Mouse (Mus musculus) kidney, embryonic 16.5 days (tissue): ENCODE results near the gene Elmsan1. TPM values are rescaled to one million over a fixed set of nuclear protein-coding genes. Genes with fewer than 3 reads are reported as not detected.

Source experiments
- ATAC-seq: fragments of 200-750 bp; cut with Nextera tagmentation; 2 replicates; pipeline ENCODE4 v1.8.0; 2017; ENCODE audit warnings: moderate TSS enrichment; ENCODE audit not compliant: low FRiP score, low TSS enrichment
- H3K27ac ChIP-seq: fragments of 300-500 bp; sonication (generic); 2 replicates; pipeline ENCODE4 v1.5.1; 2014; ENCODE audit warnings: low read length
- H3K27me3 ChIP-seq: fragments of 300-500 bp; sonication (generic); 2 replicates; pipeline ENCODE4 v1.6.1; 2014; ENCODE audit warnings: low read length, control low read depth, mixed read lengths; ENCODE audit not compliant: insufficient read depth
- H3K36me3 ChIP-seq: fragments of 300-500 bp; sonication (generic); 2 replicates; pipeline ENCODE4 v1.6.1; 2014; ENCODE audit warnings: low read length, control low read depth, mixed read lengths; ENCODE audit not compliant: insufficient read depth
- H3K4me1 ChIP-seq: fragments of 300-500 bp; sonication (generic); 2 replicates; pipeline ENCODE4 v1.6.1; 2014; ENCODE audit warnings: low read length, control low read depth, mixed read lengths; ENCODE audit not compliant: insufficient read depth
- H3K4me2 ChIP-seq: fragments of 300-500 bp; sonication (generic); replicated peaks from 2 replicates; pipeline ENCODE4 v1.6.1; 2014; ENCODE audit warnings: low read depth, low read length
- H3K4me3 ChIP-seq: fragments of 300-500 bp; sonication (generic); 2 replicates; pipeline ENCODE4 v1.5.1; 2014; ENCODE audit warnings: mild to moderate bottlenecking, low read length
- H3K9ac ChIP-seq: fragments of 300-500 bp; sonication (generic); replicated peaks from 2 replicates; pipeline ENCODE4 v1.6.1; 2014; ENCODE audit warnings: low read length
- H3K9me3 ChIP-seq: fragments of 300-500 bp; sonication (generic); 2 replicates; pipeline ENCODE4 v1.6.1; 2016; ENCODE audit warnings: low read length, control low read depth
- WGBS: fragments of 180-500 bp; shearing (Covaris S2); extraction: QIAGEN DNeasy Blood & Tissue Kit; methylation state at CpG from one replicate; pipeline ENCODE4 v1.1.7; 2014; 5-methylcytosine and 5-hydroxymethylcytosine counted together
- polyA plus RNA-seq: library from polyadenylated mRNA; unstranded; fragments of >200 nt; fragmentation: Nextera tagmentation; extraction: Ambion mirVana; gene quantifications from 2 replicates; pipeline ENCODE4 v1.2.1, GENCODE M21; 2015

Elmsan1 gene
- polyA plus RNA-seq, 1 experiment from 2014 or later = 8.6 TPM

DNA sequence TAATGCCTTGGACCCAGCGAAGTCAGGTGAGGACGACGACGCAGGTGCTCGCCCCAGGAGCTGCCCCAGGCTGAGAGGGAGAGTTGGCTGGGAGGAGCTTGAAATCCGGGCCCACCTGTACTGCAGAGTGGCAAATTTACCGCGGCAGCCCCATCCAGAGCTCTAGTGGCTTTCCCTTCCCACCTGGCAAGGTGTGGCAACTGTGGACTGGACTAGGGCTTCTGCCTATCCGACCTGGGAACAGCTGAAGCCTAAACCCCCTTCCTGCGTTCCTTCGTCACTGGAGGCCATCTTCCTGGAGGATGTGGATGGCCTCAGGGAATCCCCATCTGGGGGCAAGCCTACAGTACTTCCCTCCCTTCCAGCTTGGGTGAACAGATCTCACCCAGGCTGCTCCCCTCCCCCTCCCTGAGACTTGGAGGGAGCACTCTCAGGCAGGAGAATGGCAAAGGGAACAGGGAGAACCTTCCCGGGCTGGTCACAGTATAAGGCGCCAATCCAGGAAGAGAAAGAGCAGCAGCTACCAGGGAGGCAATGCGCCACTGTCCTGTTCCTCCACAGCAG lies 29.7 kb downstream of the Elmsan1 start:
- Histone ChIP-seq H3K36me3 (no peaks in the 10 kb centered on the region), H3K27me3 (no peaks in the 10 kb centered on the region), H3K9me3 (no peaks in the 10 kb centered on the region), H3K9ac (peak overlapping the region; percentile 44; the same call in 1 of the 2 replicates), H3K4me3 (no peak overlapping the region), H3K4me1 (peaks cover 69% of the 10 kb centered on the region), H3K27ac (peak overlapping the region; percentile 72), H3K4me2 (no peak overlapping the region)
- 62% methylated on average over 14 of the region's 14 CpGs for WGBS
- ATAC-seq = no peak

DNA sequence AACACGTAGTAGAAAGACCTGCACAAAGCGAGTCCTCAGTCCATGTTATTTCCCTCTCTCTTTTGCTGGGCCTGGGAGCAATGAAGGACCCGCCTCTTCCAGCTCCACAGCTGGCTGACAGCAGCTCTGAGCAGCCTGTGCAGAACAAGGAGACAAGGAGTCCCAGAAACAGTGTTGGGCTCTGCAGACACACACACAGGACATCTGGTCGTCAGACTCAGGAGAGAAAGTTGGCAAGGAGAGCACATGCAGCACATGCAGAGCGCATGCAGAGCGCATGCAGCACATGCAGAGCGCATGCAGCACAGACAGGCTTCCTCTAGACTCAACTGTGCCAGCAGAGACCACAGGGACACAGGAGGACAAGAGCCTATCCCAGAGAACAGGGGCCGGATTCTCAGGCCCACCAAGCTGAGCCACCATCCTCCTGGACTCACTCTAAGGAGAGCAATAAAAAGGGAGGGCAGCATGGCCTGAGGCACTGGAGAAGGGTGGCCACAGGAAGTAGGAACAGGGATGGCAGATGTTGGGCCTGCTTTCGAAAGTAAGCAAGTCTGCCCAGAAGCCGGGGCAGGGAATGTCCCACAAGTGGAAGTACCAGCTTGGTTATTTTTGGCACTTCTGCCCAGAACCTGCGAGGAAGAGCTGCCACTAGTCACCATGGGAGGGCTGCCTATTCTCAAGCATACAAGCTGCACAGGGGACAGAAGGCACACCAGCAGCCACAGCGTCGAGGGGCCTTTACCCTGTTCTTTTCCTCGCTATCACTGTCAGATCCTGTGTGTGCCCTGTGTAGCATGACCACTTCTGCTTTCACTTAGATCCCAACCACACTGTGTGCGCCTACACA lies 30.7 kb downstream of the Elmsan1 start:
- ATAC-seq = no peak
- H3K9ac ChIP-seq = no peak overlapping the region; the same call in 1 of the 2 replicates
- 64% methylated on average over 15 of the region's 15 CpGs for WGBS

DNA sequence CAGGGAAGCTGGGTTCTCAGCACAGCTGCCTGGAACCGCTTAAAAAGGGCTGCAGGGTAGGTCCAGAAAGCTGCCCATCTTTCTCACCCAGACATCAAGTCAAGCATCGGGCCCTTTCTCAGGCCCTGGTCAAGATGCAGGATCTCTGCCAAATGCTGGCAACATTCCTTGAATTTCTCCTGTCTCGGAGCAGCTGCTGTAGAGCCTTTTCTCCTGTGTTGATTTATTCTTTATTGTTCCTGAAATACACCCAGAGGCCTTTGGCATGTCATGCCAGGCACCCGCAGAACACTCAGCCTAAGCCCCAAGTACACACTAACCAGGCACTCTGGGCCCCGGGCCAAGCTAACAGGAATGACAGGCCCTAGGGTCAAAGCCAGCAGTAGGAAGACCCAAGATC lies 31.7 kb downstream of the Elmsan1 start:
- Histone ChIP-seq H3K9me3 (no peaks in the 10 kb centered on the region), H3K4me3 (no peak overlapping the region), H3K27ac (no peak overlapping the region), H3K4me2 (no peak overlapping the region), H3K9ac (no peak overlapping the region), H3K27me3 (no peaks in the 10 kb centered on the region), H3K36me3 (no peaks in the 10 kb centered on the region), H3K4me1 (peaks cover 65% of the 10 kb centered on the region)
- ATAC-seq = no peak
- WGBS = 64% methylated on average over 5 of the region's 5 CpGs

More for the DNA sequence above, 30.7 kb downstream of the Elmsan1 start:
- H3K4me3 ChIP-seq = no peak overlapping the region
- no peak overlapping the region for H3K4me2 ChIP-seq
- peak overlapping the region; percentile 72 for H3K27ac ChIP-seq
- H3K36me3 ChIP-seq = no peaks in the 10 kb centered on the region
- no peaks in the 10 kb centered on the region for H3K27me3 ChIP-seq
- H3K9me3 ChIP-seq = no peaks in the 10 kb centered on the region
- H3K4me1 ChIP-seq = peaks cover 69% of the 10 kb centered on the region

DNA sequence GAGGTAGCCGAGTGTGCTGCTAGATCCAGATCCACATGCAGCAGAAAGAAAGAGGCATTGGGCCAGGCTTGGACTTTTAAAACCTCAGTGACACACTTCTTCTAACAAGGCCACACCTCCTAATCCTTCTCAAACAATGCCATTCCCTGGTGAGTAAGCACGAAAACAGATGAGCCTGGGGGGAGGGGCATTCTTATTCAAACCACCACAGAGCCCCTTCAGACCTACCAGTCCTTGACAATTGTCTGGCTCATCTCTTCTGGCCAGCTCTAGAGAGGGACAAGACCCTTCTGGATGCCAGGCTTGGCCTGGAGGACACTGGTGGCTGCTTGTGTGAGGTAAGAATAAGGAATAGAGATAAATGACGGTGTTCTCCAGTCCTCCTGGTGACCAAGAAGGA lies 32.1 kb downstream of the Elmsan1 start:
- no peaks in the 10 kb centered on the region for H3K36me3 ChIP-seq
- H3K4me1 ChIP-seq = peaks cover 65% of the 10 kb centered on the region
- no peak overlapping the region for H3K27ac ChIP-seq
- no peak overlapping the region for H3K4me3 ChIP-seq
- ATAC-seq = no peak
- no peaks in the 10 kb centered on the region for H3K9me3 ChIP-seq
- H3K27me3 ChIP-seq = no peaks in the 10 kb centered on the region
- 92% methylated on average over 3 of the region's 3 CpGs for WGBS
- H3K4me2 ChIP-seq = no peak overlapping the region
- no peak overlapping the region for H3K9ac ChIP-seq

DNA sequence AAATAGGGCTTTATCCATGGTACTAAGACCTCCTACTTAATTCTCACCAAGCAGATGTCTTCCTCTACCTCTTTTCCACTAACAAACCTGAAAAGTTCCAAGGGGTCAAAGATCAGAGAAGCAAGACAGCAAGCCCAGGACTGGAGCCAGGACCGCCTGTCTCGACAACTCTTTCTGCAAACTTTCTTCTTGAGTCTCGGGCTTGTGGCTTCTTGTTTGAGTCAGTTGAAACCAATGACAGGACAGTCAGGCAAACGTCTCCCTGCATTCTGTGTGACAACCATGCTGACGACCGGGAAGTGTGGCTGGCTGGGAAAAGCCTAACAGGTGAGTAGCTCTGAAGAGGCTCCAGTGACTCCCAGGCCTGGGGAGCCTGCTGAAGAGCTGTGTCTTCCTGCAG lies 33.1 kb downstream of the Elmsan1 start:
- H3K4me3 ChIP-seq = no peak overlapping the region
- peaks cover 65% of the 10 kb centered on the region for H3K4me1 ChIP-seq
- no peak overlapping the region for H3K9ac ChIP-seq
- no peaks in the 10 kb centered on the region for H3K27me3 ChIP-seq
- no peak overlapping the region for H3K27ac ChIP-seq
- no peaks in the 10 kb centered on the region for H3K9me3 ChIP-seq
- WGBS = 65% methylated on average over 6 of the region's 6 CpGs
- no peak overlapping the region for H3K4me2 ChIP-seq
- H3K36me3 ChIP-seq = no peaks in the 10 kb centered on the region
- no peak for ATAC-seq

DNA sequence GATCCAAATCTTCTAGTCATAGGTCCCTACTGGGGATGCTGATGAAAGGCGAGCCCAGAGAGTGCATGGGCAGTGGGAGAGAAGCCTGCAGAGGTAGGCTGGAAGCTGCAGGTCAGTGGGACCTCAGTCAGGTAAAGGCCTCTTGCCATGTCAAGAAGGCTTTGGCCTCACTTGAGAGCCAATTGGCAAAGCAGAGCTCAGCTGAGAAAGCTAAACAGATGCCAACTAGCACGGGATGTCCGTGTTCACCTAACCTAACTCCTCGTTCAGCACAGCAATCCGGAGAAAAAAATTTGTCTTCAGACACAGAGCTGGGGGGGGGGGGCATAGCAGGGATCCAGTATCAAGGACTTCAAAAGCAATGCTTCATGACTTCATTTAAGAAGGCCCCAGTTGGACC lies 33.7 kb downstream of the Elmsan1 start:
- peaks cover 65% of the 10 kb centered on the region for H3K4me1 ChIP-seq
- H3K27ac ChIP-seq = no peak overlapping the region
- no peak overlapping the region for H3K4me2 ChIP-seq
- no peaks in the 10 kb centered on the region for H3K9me3 ChIP-seq
- no peak for ATAC-seq
- H3K36me3 ChIP-seq = no peaks in the 10 kb centered on the region
- 84% methylated on average over 5 of the region's 5 CpGs for WGBS
- H3K9ac ChIP-seq = no peak overlapping the region
- H3K4me3 ChIP-seq = no peak overlapping the region
- H3K27me3 ChIP-seq = no peaks in the 10 kb centered on the region

DNA sequence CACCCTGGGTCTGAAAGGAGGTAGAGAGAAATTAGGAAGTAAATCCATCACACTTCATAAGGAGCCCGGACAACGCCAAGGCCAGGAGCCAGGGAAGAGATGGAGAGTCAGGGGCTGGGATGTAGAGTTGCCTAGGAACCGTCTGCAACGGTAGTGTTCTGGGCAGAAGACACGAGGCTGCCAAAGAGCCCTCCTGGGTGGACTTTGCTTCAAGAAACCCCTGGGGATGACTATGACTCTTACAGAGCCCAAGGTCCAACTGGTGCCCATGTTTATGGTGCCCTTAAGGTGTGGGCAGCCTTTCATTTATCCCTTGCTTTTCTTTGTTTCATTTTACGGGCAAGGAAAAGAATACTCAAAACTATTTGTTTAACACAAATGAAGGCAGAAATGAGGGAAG lies 36.7 kb downstream of the Elmsan1 start:
- Histone ChIP-seq H3K36me3 (no peaks in the 10 kb centered on the region), H3K9ac (no peak overlapping the region), H3K4me1 (peaks cover 61% of the 10 kb centered on the region), H3K27me3 (no peaks in the 10 kb centered on the region), H3K4me3 (no peak overlapping the region), H3K27ac (no peak overlapping the region), H3K9me3 (no peaks in the 10 kb centered on the region), H3K4me2 (no peak overlapping the region)
- no peak for ATAC-seq
- 72% methylated on average over 6 of the region's 6 CpGs for WGBS

DNA sequence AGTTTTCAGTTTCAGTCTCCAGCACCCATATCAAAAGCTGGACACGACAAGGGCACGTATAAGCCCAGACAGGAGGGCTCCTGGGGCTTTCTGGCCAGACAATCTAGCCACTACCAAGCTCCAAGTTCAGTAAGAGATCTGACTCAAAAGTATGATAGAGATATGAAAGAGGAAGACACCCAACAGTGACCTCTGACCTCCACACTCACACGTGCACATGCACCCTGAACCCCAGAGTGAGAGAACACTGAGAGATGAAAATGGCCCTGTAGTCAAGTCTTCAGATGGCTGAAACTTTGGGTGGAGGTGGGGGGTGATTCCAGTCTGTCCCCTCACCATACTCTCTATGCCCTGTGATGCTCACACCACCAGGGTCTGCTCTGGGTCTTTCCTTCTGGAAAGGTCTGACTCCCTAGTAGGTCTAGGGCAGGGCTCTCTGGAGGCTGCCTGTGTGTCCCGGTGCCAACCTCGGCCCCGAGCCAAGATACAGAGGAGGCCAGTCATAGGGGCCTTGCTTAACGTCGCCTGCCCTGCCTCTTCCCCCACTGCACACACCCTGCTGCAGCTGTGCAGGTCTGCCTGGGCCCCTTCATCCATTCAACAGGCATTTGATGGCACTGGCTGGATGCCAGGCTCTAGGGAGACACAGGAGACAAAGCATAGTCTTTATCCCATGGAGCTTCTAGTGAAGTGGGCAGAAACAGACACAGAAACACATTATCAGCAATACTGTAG lies 37.8 kb downstream of the Elmsan1 start:
- Histone ChIP-seq H3K4me3 (no peak overlapping the region), H3K27me3 (no peaks in the 10 kb centered on the region), H3K9me3 (no peaks in the 10 kb centered on the region), H3K4me1 (peaks cover 63% of the 10 kb centered on the region), H3K9ac (0 out of 2 replicates have a peak overlapping the region, but pooled peaks have one; percentile 30), H3K4me2 (no peak overlapping the region), H3K36me3 (no peaks in the 10 kb centered on the region), H3K27ac (peak overlapping the region; percentile 32)
- ATAC-seq = peak; percentile 73
- 69% methylated on average over 8 of the region's 8 CpGs for WGBS

DNA sequence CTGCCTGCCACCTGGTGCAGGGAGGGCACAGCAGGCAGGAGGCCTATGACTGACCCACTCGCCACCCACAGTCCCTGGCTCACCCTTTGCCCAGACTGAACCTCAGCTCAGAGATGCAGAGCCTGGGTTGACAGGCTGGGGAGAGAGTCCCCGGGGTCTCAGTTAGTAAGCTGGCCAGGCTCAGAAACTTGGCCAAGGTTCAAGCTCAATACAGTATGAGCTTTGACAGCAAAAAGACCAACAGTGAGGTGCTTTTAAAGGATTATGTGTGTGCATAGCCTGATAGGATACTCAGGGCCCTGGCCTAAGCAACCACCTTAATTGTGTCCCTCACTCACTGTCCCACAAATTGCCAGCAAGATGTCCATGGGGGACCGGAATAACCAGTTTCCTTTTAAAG lies 38.6 kb downstream of the Elmsan1 start:
- no peaks in the 10 kb centered on the region for H3K9me3 ChIP-seq
- peak overlapping the region; percentile 30; the same call in 1 of the 2 replicates for H3K9ac ChIP-seq
- no peak overlapping the region for H3K4me3 ChIP-seq
- peaks cover 68% of the 10 kb centered on the region for H3K4me1 ChIP-seq
- H3K27me3 ChIP-seq = no peaks in the 10 kb centered on the region
- no peak overlapping the region for H3K4me2 ChIP-seq
- ATAC-seq = no peak
- no peaks in the 10 kb centered on the region for H3K36me3 ChIP-seq
- 54% methylated on average over 3 of the region's 3 CpGs for WGBS
- peak overlapping the region; percentile 57 for H3K27ac ChIP-seq
